Mouse (Mus musculus) T-cell, adult 2 months (primary cell): ENCODE measurements around the gene Zfp93.

Experiments
- DNase-seq: peaks from one replicate; pipeline ENCODE4 v3.0.0; 2022; ENCODE audit warnings: low spot score

Gene Zfp93

DNA sequence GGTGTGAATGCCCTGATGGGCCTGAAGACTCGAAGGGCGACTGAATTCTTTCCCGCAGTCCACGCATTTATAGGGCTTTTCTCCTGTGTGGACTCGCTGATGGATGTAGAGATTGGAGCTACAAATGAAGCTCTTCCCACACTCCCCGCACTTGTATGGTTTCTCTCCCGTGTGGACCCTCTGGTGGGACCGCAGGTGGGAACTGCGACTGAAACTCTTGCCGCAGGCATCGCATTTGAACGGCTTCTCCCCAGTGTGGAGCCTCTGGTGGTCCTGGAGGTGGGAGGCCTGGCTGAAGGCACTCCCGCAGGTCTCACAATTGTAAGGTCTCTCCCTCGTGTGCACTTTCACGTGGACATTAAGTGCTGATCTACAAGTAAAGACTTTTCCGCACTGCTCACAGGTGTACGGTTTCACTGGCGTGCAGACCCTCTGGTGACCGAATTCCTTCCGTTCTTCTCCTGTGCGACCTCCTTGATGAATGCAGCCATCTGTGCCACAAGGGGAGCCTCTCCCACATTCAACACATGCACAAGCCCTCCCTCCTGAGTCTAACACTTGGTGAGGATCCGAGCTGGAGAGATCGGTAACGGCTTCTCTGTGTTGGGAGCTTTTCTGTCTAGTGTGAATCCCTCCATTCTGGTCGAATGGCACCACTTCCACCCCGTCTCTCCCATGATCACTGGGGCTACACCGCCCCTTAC, 21.3 kb downstream of the Zfp93 start:
- no peak for DNase-seq

GRCm38 (mm10) chr7:24293061-24293851, 23.0 kb downstream of the Zfp93 start:
- no peak for DNase-seq

DNA sequence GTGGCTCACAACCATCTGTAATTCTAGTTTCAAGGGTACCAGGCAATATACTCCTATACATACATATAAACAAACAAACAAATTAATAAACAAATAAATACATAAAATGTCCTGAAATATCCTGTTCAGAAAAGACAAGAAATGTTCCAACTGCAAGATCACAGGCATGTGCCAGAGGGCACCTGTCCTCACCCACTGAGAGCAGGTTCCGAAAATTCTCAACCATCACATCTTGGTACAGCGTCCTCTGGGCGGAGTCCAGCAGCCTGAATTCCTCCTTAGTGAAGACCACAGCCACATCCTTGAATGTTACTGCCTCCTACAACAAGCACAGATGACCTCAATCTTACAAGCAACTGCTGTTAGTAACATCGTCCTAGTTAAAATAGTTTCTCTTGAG, 24.5 kb downstream of the Zfp93 start:
- DNase-seq, result no peak

GRCm38 (mm10) chr7:24295376-24295775, 25.2 kb downstream of the Zfp93 start:
- no peak for DNase-seq

GRCm38 (mm10) chr7:24296386-24296785, 26.2 kb downstream of the Zfp93 start:
- DNase-seq, result no peak

DNA sequence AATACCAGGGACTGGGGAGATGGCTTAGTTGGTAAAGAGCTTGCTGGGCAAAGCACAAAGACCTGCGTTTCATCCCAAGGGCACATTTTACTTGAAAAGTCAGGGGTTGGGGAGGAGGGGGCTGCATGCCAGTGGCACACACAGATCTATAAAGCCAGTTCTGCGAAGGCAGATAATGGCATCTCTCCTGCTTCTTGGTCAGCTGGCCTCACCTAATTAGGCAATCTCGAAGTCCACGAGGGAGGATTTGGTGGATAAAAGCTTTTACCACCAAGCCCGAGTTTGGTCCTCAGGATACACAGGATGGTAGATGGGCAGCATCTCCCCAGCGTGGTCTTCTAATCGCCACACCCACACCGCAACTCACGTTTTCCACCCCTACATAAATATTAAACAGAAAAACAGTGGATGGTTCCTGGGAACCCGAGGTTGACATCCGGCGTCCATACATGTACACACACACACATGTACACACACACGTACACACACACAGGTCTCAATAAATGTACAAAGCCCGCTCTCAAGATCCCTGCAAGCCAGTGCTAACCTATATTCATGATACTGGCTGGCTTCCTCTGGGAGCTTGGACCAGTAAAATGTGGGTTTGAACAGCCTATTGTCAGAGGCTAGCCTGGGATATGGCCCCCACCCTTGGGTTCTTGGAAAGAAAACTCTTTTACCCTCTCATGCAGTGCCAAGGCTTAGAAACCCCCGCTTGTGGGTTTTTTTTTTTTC, 27.3 kb downstream of the Zfp93 start:
- no peak for DNase-seq

GRCm38 (mm10) chr7:24298635-24298972, 28.4 kb downstream of the Zfp93 start:
- DNase-seq, result no peak

- peak; percentile 82 for DNase-seq
Observed at GRCm38 (mm10) chr7:24298973-24299708, 28.9 kb downstream of the Zfp93 start.

- DNase-seq, result no peak
Observed at GRCm38 (mm10) chr7:24299823-24300481, 29.7 kb downstream of the Zfp93 start.

DNA sequence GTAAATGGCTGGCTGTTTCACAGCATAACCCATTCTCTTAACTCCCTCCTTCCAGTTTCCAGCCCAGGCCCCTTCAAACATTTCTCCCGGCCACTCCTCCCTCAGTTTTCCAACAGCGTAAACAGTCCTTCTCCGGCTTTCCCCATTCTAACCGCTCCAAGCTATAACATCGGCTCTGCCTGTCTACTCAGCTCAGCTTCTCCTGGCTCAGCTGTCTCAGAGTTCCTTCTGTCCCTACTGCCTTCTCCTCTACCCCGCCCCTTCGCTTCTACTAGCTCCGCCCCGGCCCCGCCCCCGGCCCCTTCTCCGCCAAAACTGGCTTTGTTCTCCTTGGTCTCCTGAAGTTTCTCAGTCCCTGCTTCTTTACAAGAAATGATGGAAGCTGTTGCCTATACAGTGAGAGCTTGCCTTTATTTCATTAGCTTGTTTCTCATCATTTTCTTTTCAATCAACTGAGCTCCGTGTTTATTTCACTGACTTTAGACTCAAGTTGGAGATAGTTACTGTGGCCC, 30.6 kb downstream of the Zfp93 start, which contains the start of gene Zfp61:
TSS of gene Zfp61 (minus strand) at position 462 of the 512 bp plus-strand sequence.
- DNase-seq, result no peak

DNA sequence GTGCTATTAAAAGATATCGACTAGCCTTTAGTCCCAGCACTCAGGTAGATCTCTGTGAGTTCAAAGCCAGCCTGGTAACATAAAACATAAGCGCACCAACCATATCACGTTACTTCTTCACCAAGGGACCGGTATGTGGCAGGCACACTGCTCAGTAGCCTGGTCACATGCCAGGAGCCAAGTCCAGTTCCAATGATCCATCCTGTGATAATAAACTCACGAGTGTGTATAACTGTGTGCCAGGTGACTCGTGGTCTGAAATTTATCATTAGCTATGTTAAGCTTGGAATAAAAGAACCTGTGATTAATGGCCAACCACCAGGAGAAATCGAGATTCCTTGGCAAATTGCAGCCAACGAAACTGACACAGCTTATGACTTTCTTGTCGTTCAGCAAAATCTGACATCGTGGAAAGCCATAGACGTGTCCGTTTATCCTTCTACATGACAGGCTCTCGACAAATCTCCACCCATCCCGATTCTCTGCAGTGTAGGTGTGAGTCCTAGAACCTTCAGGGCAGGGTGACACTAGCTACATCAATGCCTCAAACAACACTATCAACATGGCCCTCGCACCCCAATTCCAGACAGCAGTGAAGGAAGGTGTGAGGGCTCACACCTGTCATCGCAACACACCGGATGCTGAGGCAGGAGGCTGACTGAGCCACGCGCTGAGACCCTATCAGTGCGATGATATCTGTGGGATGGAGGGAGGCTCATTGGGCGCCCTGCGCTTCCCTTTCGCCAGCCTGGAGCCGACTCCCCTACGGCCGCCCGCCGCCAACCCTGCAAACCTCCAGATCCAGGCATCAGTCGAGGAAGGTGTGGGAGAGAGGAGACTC, 45.7 kb downstream of the Zfp93 start:
- DNase-seq, result no peak

DNA sequence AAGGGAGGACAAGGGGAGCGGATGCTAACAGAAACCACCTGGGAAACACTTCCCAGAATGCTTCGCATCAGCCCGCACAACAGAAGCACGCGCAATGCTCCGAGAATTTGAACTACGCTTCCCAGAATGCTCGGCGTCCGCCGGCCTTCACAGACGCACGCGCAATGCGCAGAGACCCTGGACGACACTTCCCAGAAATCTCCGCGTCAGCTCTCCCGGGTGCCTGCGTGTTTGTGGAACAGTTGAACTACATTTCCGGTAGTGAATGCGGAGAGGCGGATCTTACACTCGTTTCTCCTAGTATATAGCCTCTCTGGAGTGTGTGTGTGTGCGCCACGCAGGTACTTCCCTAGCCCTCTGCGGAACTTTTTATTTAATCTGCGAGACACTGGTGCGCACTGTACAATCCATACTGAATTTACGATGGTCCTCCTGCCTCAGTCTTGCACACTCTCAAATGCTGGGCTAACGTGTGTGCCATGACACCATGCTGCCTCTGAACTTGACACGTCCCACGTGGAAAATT, 46.4 kb downstream of the Zfp93 start, which contains the start of gene Zfp94:
TSS of gene Zfp94 (minus strand) at position 100 of the 526 bp plus-strand sequence.
- DNase-seq, result peak; percentile 91

- no peak for DNase-seq
Observed at GRCm38 (mm10) chr7:24318942-24319341, 48.7 kb downstream of the Zfp93 start.

- no peak for DNase-seq
Observed at GRCm38 (mm10) chr7:24322593-24322992, 52.4 kb downstream of the Zfp93 start.

GRCm38 (mm10) chr7:24325197-24325596, 55.0 kb downstream of the Zfp93 start:
- DNase-seq, result no peak

GRCm38 (mm10) chr7:24325675-24326128, 55.5 kb downstream of the Zfp93 start:
- DNase-seq, result no peak

GRCm38 (mm10) chr7:24326273-24327135, 56.3 kb downstream of the Zfp93 start:
- DNase-seq, result no peak
